Comparison of ENCODE assay signal across 12 mouse cellular contexts in genomic region chr8:87821655-87822054, GRCm38 (mm10).
DNase-seq lines count a peak whose midpoint lies in the region; ATAC-seq lines count a peak whose summit lies in the region.
"Had no signal": no experiment of that assay in that cellular context is flagged by ENCODE, and none has a peak within 500 bp of the region (broad histone marks: within the 10 kb centered on the region; RNA-seq: fewer than 3 reads in every experiment).

No protein-coding gene starts in this region.

- no peak for ATAC-seq in heart, embryonic 12.5 days (ENCODE audit: insufficient number of reproducible peaks, low FRiP score)
- peak; percentile 57 for ATAC-seq in forebrain, embryonic 11.5 days (replicated peaks; ENCODE audit: low FRiP score)
- ATAC-seq in monocyte, adult 5-6 weeks (replicated peaks; ENCODE audit: insufficient number of reproducible peaks, low FRiP score, low TSS enrichment, poor library complexity, severe bottlenecking) = no peak
- ATAC-seq: liver, embryonic 12.5 days had no signal

- no peak overlapping the region for H3K9ac ChIP-seq in heart, embryonic 12.5 days
- H3K9ac ChIP-seq in forebrain, embryonic 11.5 days (ENCODE audit: low read length) = no peak overlapping the region
- H3K9ac ChIP-seq: liver, embryonic 12.5 days had no signal

- H3K4me3 ChIP-seq in heart, embryonic 12.5 days = no peak overlapping the region
- H3K4me3 ChIP-seq in forebrain, embryonic 11.5 days (ENCODE audit: low read depth, low read length) = no peak overlapping the region
- no peak overlapping the region for H3K4me3 ChIP-seq in limb, embryonic 10.5 days
- H3K4me3 ChIP-seq: liver, embryonic 12.5 days had no signal

- DNase-seq in heart, adult 8-10 months (ENCODE audit: low spot score) = no peak
- peak; percentile 28 for DNase-seq in 3T3-L1 (ENCODE audit: low read depth, low spot score)
- peak; percentile 61 for DNase-seq in forebrain, embryonic 11.5 days (ENCODE audit: low spot score)
- no peak for DNase-seq in limb, embryonic 10.5 days (ENCODE audit: low spot score)
- DNase-seq in gastrocnemius, adult 8-10 months (ENCODE audit: low spot score in 2 of 2) = no peak
- DNase-seq in spleen, postnatal 36 days (ENCODE audit: low spot score in 2 of 2) = no peak
- DNase-seq: B cell, adult 2 months; heart, postnatal 10 days; kidney, postnatal 36 days had no signal

- H3K36me3 ChIP-seq in heart, embryonic 12.5 days = no peaks in the 10 kb centered on the region
- no peaks in the 10 kb centered on the region for H3K36me3 ChIP-seq in forebrain, embryonic 11.5 days (ENCODE audit: control insufficient read depth, insufficient read depth, low read length)
- H3K36me3 ChIP-seq in limb, embryonic 10.5 days = peaks cover 13% of the 10 kb centered on the region
- H3K36me3 ChIP-seq: liver, embryonic 12.5 days had no signal

- H3K27ac ChIP-seq in heart, embryonic 12.5 days (ENCODE audit: poor library complexity, severe bottlenecking) = 0 out of 2 replicates have a peak overlapping the region, but pooled peaks have one; percentile 25
- H3K27ac ChIP-seq in forebrain, embryonic 11.5 days (ENCODE audit: low read depth, low read length) = peak overlapping the region; percentile 68
- H3K27ac ChIP-seq in limb, embryonic 10.5 days = peak overlapping the region; percentile 86
- H3K27ac ChIP-seq: liver, embryonic 12.5 days had no signal

- H3K27me3 ChIP-seq in heart, embryonic 12.5 days (replicated peaks) = no peaks in the 10 kb centered on the region
- no peaks in the 10 kb centered on the region for H3K27me3 ChIP-seq in forebrain, embryonic 11.5 days (ENCODE audit: control insufficient read depth, insufficient read depth, low read length)
- no peaks in the 10 kb centered on the region for H3K27me3 ChIP-seq in limb, embryonic 10.5 days (ENCODE audit: low read depth, poor library complexity, severe bottlenecking)
- H3K27me3 ChIP-seq: liver, embryonic 12.5 days had no signal

- 71% methylated on average over 2 of the region's 2 CpGs for WGBS in heart, embryonic 12.5 days
- 68% methylated on average over 2 of the region's 2 CpGs for WGBS in forebrain, embryonic 11.5 days
- WGBS in limb, embryonic 10.5 days = 78% methylated on average over 2 of the region's 2 CpGs

- peaks cover 23% of the 10 kb centered on the region for H3K4me1 ChIP-seq in heart, embryonic 12.5 days (replicated peaks)
- peaks cover 23% of the 10 kb centered on the region for H3K4me1 ChIP-seq in forebrain, embryonic 11.5 days (replicated peaks; ENCODE audit: control insufficient read depth, insufficient read depth, low read length)
- H3K4me1 ChIP-seq in limb, embryonic 10.5 days = peaks cover 56% of the 10 kb centered on the region
- H3K4me1 ChIP-seq: liver, embryonic 12.5 days had no signal

- no peak overlapping the region for H3K4me2 ChIP-seq in heart, embryonic 12.5 days
- no peak overlapping the region for H3K4me2 ChIP-seq in forebrain, embryonic 11.5 days (ENCODE audit: low read depth, low read length, severe bottlenecking)
- H3K4me2 ChIP-seq: liver, embryonic 12.5 days had no signal

- H3K9me3 ChIP-seq in heart, embryonic 12.5 days (replicated peaks) = no peaks in the 10 kb centered on the region; the same call in 1 of the 2 replicates
- H3K9me3 ChIP-seq in forebrain, embryonic 11.5 days (ENCODE audit: control insufficient read depth, low read length) = no peaks in the 10 kb centered on the region
- no peaks in the 10 kb centered on the region for H3K9me3 ChIP-seq in limb, embryonic 10.5 days (replicated peaks)
- H3K9me3 ChIP-seq: liver, embryonic 12.5 days had no signal

Comparison
In these comparisons a context has a peak if more than half of its experiments do, and no peak if none do; other contexts are left out.
1. H3K27ac ChIP-seq: peak in every context shown above with its lines; median percentile 86 in limb, embryonic 10.5 days; 68 in forebrain, embryonic 11.5 days; 25 in heart, embryonic 12.5 days.
2. DNase-seq: peak in 3T3-L1 (single experiment) and forebrain, embryonic 11.5 days (single experiment); none in heart, adult 8-10 months (single experiment), limb, embryonic 10.5 days (single experiment), gastrocnemius, adult 8-10 months (0 of 2) and spleen, postnatal 36 days (0 of 2).